Mouse (Mus musculus) c-Kit-negative CD71-positive TER-119-positive erythroid progenitor cells, embryonic 14.5 days (primary cell): ENCODE results near the gene Scel.
A peak's percentile ranks its signal among the peaks of the same experiment; 100 is the strongest.

ENCODE experiments used
- DNase-seq: peaks from one replicate; pipeline ENCODE4 v3.0.0-alpha.2; 2013; ENCODE audit warnings: low read depth, low spot score

Scel gene

DNA sequence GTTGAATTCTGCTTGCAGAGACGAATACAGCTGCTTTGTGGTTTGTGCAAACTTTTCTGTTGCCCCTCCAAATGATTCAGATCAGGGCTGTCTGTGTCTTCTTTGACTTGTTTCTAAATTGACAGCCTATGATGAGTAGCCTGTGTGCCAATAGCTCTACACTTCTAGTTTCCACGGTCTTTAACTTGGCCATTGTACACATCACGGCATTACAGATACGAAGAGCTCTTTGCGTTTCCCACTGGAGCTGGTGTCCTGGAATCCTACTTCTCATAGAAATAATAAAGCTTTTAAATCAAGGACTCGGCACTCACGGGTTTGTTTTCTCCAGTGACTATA is 300 bp downstream of the Scel start:
- no peak for DNase-seq

DNA sequence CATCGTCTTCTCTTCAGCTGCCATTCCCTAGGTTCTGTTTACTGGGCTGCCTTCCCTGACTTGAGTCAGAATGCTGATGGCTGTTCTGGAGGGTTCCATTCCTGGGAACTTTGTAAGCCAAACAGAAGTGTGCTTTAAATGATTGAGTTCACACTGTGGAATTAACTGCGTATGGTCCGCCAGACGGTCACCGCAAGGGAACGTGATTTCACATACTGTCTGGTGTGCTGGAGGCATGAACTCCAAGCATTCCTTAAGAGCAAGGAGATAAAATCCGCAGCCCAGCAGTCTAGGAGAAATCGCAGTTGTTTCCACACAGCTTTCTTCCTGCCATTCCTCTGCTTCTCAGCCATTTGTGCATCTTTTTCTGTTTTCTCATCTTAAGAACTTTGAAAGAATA is 2.3 kb downstream of the Scel start:
- no peak for DNase-seq

DNA sequence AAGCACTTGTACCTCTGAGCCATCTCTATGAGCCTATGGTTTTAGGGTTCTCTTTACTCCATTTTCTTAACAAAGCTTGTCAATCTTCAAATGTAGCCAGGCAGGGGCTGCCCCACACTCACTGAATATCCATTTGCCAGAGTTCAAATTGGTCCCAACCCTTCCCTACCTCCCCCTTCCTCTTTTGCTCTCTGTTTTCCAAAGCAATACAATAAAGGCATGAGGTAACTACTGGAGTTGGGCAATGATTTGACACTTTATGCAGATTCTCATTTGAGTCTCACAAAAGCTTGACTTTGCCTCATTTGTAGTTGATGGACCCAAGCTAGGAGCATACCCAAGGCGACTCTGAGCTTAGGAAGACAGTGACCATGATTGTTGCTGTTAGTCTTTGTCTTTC is 13.1 kb downstream of the Scel start:
- DNase-seq = no peak

DNA sequence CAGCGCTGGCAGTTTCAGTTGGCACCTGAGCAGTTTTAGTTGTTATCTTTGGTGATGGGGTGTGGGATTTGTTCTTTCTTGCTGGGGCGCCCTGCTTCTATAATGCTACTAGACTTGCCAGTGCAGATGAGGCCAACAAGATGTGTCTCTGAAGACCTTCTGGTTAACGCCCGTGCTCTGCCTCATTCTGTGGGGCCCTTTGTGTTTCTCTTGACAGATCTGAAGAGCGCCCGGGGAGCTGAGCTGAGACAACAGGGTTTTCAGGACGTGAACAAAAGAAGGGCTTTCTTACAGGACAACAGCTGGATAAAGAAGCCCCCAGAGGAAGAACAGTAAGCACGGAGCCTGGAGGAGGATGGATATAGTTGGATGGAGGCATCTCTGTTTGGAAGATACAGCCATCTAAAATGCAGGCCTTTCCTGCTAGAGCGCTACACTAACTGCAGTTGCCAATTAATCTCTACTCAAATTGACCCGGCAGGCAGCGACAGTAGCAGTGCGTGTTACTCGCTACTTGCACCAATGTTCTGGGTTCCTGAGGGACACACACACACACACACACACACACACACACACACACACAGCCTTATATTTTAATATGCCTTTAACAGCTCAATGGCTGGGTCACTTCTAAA is 16.7 kb downstream of the Scel start:
- DNase-seq = no peak

DNA sequence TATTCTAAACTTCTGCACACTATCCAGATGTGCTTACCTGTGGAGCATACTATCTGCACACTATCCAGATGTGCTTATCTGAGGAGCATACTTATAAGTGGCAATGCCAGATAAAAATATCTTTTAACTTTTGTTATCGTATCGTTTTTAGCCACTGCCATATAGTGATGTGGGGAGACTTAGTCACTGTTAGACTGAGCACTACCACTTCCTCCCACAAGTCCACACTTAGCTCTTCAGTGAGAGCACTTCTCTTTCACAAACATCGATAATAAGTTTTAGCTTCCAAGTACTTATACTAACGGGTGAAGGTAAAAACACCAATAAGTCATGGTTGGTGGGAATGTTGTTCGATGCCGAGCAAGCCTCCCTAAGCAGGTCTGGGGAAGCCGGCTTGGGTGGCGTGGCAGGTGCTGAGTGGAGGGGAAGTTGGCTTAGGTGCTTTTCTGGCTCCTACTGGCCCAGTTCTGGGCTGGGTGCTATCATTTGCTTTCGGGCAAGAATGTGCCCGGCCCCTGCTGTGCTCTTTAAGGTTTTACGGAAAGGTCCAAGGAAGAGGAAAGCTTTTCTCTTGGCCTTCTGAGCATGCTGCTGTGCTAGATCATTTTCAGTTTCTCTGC is 18.7 kb downstream of the Scel start:
- no peak for DNase-seq

DNA sequence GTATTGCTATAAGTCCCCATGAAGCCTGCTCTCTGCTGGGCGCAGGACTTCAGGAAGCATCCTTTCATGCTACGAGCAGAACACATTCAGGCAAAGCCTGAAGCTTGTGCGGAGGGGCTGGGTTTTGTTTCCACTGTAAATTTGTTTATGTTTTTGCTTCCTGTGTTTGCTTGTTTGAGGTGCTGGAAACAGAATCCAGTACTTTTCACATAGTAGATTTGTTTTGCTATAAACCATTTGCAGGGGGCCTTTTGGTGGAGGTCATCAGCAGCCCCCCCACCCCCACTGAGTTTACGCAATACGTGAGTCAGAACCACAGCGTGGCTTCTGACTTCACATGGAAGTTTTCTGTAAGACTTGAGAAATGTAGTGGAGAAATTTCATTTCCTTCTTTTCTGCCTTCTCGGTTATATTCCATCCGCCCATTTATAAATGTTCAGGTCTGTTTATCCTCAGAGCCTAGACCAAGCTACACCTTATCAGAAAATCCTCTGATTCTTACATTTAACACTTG is 22.4 kb downstream of the Scel start:
- DNase-seq = no peak

DNA sequence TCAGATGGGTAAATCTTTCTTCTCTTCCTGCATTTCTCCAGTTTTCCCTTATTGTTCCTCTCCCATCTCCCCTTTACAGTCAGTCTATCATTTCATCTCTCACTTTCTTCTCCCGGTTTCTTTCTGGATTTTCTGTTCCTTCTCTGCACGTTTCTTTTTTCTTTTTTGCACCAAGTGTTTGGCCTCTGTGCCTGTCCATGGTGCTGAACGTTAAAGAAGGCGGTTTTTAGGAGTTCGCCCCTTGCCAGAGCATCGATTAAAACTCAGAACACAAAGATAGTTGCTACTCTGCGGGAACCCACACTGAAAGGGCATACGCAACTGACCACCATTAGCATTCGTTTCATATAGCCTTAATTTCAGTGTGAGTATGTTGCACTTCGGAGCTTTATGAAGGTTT is 23.2 kb downstream of the Scel start:
- DNase-seq = no peak

DNA sequence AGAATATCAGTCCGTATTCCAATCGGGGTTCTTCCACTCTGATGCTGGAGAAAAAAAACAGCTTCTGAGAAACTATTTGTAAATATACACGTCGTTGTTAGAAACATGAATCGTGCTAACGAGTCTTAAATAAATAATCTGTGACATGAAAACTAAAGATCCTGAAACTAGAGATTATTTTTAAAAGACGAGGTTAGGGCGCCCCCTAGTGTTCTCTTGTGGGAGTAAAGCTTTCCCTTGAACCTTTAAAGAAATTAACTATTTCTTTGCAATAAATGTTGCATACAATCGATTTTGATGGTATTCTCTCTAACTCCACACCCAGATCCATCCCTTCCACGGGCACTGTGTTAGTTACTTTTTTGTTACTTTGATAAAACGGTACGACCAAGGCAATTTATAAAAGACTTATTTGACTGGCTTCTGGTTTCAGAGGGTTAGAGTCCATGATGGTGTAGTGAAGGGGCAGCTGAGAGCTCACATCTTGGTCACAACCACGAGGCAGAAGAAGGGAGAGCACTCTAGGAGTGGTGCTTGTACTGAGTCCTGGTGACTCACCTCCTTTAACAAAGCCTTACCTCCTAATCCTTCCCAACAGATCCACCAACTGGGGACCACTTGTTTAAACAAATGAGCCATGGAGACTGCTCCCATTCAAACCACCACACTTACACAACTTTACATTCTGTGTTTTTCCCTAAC is 24.4 kb downstream of the Scel start:
- DNase-seq = peak; percentile 26

DNA sequence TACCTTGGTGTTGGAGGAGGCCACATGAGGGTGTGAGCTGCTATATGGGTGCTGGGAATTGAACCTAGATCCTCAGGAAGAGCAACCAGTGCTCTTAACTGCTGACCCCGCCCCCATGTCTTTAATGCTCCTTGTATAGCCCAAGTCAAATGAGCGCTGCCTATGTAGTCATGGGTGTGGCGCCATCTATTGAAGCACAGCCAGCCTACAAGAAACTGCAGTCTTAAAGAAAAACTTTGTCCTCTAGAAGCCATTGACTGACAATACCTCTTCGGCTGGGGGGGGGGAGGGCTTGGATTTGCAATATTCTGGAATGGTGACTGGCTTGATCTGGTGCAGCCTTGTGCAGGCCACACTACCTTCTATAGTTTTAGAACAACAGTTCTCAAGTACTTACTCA is 26.7 kb downstream of the Scel start:
- DNase-seq = no peak

DNA sequence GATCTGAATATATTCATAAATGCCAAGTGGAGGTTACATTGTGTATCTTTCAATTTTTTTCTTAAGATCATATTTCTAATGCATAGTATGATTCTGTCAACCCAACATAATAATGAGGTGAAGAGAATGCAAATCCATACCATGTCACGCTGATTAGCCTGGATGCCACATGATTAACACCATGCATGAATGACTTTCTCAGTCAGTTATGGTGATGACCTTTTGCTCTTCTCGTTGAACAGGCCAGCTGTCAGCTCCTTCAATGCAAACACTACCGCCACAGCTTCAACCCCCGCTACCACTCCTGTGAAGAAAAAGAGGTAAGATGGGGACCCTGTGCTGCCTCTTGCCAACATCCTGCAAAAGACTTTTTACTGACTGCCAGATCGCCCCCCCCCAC is 28.5 kb downstream of the Scel start:
- no peak for DNase-seq

DNA sequence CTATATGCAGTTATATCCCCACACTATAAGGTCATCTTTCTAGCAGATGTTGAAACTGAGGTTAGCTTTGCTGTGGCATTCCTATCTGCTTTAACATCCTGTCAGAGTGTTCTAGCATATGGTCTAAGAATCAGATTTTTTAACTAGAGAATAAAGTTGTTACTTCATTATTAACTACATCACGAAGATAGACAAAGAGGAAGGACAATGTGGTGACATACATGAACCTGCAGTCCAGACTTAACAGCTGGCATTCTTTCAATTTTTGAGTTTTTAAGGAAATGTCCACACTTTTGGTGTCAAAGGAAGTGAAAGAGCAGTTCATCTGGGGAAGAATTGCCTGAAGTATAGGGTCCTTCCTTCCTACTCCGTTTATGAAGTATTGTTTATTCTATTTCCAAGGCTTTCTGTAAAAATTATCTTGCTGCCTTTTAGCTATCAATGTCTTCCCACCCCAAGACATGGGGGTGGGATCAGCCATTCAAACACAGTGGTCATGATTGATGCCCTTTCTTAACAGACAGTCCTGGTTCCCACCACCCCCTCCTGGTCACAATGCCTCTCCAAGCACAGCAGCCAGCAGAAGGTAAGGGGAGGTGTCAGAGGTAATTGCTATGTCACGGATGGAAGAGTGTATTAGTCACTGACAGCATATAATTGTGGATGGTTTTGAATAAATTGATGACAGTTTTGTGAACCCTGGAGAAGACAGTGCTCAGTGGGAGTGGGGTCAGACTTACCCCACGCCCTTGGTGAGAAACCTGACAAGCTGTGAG is 30.4 kb downstream of the Scel start:
- DNase-seq = no peak

DNA sequence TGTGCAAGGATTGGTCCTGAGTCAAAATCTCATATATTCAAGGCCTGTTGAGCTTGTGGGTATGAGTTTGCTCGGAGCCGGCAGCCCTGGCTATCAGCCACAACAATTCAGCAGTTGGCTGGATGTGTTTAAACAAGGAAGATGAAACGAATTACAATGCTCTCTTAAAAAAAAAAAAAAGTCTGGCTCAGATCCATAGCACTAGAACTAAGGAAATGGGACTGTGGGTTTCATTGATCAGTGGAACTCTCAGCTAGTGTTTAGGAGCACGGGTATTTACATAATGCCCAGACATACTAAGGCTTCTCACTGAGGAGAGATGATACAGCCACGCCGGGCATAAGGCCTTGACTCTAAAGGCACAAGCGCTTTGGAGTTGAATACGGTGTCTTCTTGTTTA is 32.6 kb downstream of the Scel start:
- no peak for DNase-seq

DNA sequence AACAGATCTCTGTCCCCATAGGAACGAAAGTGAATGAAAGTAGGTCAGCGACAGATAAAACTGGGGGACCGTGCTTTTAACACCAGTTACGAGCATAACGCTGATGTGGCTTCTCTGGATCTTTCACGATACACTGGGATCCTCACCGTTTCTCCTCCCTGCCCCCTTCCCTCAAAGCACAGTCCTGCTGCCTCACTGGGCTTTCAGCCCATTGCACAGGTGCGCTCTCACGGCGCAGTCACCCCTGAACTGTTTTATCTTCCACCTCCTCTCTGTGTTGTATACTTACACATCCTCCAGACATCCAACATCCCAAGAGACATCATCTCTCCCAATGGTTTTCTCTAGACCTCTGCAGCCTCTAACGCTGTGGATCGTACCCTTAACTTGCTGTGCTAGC is 33.1 kb downstream of the Scel start:
- no peak for DNase-seq

DNA sequence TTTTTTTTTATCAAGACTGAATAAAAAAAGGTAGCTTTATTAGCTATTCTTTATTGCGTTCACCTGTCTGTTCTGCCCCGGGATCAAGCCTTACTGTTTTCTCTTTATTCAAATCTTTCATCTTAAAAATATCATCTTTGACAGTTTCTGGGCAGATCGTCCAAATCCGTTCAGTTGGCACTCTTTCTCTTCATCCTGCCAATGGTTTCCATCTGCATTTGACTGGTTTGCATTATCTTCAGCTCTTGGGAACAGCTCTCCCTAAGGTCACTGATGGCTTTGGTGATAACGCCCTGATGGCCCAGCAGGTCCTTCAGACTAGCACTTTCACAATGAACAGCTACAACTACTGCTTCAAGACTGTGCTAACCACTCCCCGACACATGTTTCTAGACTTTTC is 35.1 kb downstream of the Scel start:
- no peak for DNase-seq

DNA sequence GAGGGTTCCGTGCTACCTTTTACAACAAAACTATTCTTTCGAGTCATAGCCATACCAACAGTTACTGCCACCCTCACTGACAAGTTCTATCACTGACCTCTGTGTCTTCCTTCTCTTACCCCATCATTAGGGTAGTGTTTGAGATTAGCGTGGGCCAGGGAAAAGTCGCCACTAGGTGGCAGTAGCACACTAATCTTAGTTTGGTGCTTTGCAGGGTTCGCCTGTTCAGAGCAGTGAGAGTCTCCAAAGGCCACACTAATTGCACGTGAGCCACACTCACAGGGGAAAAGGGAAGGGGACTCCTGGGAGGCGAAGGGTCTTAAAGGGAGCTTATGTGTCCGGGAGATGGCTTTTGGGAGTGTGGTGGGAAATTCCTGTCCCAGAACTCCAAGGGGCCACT is 37.3 kb downstream of the Scel start:
- peak; percentile 13 for DNase-seq

DNA sequence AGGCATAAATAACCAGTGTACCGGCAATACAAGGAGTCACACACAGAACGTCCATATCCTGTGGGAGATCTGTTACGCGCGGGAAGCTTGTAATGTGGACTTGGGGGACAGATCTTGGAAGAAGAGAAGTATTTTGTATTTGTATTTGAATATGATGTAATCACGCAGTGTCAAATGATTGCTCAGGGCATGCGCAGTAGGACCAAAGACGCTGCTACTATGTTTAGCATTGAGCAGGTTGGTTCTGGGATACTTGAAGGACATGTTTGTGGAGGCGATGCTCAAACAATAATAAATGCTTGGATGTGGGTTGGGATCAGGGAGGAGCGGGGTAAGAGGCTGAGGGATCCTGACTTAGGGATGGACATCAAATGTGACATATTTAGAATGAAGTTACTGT is 37.8 kb downstream of the Scel start:
- no peak for DNase-seq

DNA sequence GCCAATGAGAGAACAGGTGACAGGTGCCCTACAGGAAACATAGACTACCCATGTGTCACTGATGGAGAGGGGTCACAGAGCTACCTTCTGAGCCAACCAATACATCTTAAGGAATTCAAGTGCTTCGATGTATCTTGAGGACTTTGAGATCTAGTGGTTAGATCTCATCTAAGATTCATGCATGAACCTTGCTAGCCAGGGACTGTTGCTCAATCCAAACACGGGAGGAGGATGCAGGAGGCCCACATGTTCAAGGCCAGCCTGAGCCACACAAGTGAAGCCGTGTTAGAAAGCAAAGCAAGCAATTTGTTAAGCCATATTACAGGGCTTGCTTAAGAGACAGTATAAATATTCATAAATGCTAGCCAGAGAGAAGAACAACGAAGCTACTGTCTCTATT is 38.8 kb downstream of the Scel start:
- no peak for DNase-seq

DNA sequence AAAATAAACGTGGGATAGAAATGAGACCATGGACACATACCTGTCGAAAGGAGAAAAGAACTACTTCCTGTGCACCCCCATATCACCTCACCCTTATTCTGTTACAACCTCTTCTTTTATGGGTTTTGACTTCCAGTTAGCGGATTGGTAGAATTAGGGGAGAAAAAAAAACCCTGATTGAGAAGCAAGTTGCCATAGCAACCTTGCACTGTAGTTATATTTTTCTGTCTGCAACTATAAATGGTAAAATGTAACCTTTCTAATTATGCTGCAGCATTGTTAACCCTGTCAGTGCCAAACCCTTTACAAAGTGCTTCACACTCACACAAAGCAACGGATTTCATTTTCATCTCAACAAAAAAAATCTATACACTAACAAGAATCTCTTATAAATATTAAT is 39.2 kb downstream of the Scel start:
- no peak for DNase-seq

DNA sequence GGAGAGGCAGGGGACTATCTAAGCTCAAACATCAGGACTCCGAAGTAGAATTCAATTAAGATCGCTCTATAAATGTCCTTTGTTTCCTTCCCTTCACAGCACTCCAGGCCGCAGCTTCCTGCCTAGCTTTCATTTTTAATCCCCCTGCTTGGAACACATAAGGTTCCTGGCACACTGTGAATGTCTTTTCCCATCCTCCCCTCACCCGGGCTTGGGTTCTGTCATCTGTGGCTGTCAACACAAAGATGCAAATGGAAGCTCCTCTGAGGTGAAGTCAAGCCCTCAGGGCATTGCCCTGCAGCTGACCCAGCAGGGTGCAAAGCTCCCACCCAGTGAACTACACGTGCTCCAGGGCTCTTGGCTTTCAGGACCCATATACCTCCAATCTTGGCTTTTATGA is 43.5 kb downstream of the Scel start:
- DNase-seq = no peak

DNA sequence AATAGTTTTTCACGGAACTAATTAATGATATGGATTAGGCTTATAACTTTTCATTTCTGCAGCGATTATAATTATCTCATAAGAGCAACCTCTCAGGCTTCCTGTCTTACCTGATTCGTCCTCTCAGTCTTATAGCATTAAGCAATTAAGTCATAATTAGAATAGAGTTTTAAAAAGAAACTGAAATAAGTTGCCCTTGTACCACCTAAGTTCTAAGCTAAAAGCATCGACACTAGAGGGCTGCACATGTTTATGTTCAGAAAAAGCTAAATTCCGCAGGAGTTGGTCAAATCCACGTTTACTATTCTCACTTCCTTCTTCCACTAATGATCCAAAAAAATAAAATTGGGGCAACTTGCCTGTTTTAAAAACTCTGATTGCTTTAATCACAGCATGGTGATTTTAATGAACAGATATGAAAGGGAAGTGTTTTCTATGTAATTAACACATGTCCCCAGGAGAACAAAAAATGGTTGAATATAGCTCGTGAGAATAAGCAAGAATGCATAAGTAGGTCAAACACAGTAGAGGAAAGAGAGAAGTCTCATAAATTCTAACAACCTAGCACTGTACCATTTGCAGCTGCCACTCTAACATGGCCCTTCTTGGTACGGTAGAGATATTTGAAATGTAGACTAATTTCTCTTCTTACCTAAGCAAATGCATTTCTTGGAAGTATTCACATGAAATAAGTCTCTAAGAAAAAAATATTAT is 48.4 kb downstream of the Scel start:
- DNase-seq = no peak

DNA sequence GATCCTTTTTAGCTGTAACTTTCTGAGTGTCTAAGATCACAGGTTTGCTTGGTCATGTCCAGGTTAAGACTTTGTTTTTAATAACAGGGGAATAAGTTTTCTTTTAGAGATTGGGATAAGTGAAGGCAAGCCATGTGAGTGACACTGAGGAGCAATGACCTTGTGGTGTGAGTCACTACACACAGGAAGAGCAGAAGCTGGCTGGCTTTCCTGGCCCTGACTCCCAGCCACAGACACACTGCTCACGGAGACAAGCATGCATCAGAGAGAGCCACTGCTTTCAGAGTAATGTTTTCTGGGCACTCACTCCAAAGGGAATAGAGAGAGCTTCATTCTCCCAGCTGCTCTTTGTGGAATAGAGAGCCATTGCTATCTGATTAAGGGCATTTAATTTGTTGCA is 54.8 kb downstream of the Scel start:
- no peak for DNase-seq

DNA sequence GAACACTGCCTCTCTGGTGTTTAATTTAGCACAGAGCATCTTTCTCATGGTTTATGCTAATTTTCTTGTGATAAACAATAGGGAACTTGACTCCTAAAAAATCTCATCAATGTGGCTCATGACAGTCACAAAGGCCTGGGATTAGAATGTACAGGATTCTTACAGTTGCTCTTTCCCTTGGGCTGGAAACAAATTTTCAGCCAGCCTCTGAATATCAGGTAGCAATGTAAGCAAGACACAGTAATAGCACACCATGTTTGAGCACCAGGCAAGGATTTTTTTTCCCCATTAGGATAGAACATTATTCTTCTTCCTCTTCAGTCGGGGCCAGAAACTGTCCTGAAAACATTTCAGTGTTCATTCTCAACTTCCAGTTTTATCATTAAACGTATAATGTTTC is 55.3 kb downstream of the Scel start:
- DNase-seq = no peak
